Mouse (Mus musculus) mouse embryonic stem cell (cell line): ENCODE results near the gene Xdh.

Source experiments
- in situ Hi-C, 2 experiments: fragments of 300-500 bp; cut with MboI; formaldehyde crosslinking; loops; 1 replicate in 1 of 2; 3 replicates in 1 of 2; pipeline ENCODE4 v1.14.3; 2019 to 2020; ENCODE audit warnings: low sequenced_read_pairs in 2 of 2, low pct_unique_long_range_greater_than_20kb in 1 of 2, mixed read lengths in 1 of 2; ENCODE audit not compliant: unreplicated experiment in 1 of 2

Xdh gene

GRCm38 (mm10) chr17:73948039-73948438, 2.0 kb downstream of the Xdh start:
- in situ Hi-C loops, result no loop called here

GRCm38 (mm10) chr17:73946856-73947255, 3.1 kb downstream of the Xdh start:
- in situ Hi-C loops, result no loop called here

GRCm38 (mm10) chr17:73944661-73945060, 5.3 kb downstream of the Xdh start:
- in situ Hi-C loops, result no loop called here

DNA sequence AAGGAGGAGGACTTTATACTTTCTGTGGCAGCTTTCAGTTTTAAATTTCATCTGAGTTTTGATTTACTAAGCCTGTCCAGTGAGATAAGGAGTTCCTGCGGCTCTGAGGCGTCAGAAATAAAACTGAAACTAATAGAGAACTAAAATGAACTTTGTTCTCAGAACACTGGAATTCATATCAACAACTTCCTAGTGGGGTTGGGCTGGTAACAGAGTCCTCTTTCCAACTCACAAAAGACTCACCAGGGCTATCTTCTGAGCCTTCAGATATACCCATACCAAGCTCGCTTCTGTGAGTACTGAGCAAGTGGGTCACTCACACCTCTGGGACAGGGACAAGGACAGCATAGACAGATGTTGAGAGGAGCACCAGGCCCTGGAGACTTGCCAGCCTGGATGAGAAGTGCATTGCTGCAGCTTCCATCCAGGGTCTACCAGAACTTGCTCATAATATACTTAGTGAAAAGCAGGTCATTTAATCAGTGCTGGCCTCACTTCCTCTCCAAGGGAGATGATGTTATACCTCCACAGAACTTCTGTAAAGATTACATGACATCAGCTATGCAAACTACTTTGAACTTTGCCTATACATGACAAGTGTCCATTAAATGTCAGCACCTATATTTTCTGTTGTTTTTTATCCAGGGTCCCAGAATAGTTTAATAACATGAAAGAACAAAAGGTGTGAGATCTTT, 7.6 kb downstream of the Xdh start:
- in situ Hi-C loops, result no loop called here

DNA sequence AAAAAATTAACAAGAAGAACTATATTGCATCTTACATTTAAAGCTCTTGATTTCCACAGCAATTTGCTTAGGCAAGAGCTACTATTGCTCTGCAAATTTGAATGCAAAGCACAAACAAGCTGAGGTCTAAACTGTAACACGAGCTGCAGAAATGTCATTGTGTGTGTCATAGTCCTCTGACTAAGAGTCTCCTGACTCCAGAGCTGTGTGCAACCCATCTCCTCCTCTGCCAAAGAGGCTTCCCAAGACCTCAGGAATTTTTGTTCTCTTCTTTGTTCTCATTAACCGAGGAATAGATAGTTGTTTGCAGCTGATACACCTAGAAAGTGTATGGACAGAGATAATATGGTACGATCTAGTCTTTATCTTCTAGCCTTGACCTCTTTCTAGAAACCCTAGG, 8.2 kb downstream of the Xdh start:
- in situ Hi-C loops, result no loop called here

DNA sequence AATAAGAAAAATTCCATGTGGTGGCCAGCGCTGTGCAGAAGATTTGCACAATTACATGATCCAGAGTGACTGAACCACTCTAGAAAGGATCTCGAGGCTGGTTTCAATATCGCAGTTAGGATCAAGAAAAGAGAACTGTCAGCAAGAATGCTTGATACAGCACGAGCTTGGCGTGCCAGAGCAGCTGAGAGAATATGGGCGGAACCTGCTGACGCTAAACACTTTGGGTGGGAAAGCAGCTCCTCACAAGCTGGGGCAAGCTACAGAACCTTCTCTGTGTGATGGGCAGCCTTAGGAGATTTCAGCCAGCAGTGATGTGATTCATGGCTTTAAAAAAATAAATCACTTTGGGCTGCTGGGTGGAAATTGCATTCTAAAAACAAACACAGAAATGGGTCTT, 12.9 kb downstream of the Xdh start:
- in situ Hi-C loops, result no loop called here

DNA sequence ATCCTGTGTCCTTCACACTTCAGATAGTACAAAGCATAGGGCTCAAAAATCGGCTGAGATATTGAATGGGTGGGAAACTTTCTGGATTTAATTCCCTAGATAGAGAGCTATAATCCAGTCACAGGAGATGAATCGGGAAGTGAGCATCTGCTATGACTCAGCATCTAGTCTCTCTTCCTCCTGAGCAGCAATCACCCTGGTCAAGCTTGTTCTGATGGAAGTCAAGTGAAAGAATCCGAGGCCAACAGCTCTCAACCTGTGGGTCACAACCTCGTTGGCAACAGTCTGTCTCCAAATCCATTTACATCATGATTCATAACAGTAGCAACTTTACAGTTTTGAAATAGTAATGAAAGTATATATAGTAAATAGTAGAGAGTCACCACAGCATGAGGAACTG, 14.8 kb downstream of the Xdh start:
- in situ Hi-C loops, result no loop called here

DNA sequence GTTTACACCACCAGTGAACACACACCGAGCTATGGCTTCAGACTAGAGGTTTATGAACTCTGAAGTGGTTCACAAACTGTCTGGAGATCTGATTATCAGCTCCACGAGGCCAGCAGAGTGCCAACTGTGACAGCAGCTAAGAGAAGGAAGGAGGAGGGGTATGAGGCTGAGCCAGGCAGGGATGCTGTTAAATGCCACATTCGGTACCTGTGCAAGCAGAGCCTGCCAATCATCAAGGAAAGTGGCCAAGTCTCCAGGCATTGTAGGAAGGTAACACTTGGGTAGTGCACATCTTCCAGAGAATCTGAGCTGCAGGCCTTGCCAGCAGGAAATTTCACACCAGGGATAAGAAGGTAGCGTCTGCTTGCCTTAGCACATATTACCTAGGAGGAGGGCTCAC, 15.7 kb downstream of the Xdh start:
- in situ Hi-C loops, result no loop called here

DNA sequence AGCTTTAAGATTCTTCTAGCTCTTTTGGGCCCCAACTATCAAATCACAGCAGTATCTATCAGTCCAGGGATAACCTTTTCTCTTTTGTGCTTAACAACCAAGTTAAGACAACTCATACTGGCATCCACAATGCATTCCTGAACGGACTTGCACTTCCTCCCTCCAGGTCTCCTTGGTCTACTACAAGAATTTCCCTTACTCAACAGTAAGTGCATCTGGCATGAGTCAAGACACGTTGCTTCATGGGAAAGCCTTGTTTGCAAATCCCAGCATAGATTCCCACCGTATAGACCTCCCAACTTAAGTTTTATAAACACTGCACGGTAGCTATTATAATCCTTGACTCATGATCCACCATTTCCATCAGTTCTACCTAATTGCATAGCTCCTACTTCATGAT, 16.4 kb downstream of the Xdh start:
- in situ Hi-C loops, result no loop called here

DNA sequence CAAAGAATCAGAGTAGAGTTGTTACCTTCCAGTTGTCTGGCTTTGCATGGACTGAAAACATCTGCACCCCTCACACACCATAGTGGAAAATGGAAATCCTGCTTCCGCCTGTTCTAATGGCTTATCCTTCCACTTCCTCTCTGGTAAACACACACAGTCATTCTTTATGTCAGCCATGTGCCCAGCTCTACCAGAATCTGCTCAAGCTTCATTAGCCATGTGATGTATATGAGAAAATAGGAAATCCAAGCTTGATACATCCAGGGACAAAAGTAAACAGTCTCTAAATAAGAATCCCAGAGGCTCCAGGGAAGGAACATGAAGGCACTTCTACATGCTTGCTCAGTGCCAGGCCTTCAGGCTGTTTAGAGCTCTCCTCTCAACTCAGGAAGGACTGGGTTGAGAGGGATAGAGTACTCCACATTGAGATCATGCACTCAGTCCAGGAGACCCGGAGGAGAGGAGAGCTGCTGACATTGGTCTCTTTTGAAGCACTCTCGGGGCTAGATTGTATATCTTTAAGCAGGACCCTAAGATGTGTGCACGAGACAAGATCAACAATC, 17.4 kb downstream of the Xdh start:
- in situ Hi-C loops, result no loop called here

DNA sequence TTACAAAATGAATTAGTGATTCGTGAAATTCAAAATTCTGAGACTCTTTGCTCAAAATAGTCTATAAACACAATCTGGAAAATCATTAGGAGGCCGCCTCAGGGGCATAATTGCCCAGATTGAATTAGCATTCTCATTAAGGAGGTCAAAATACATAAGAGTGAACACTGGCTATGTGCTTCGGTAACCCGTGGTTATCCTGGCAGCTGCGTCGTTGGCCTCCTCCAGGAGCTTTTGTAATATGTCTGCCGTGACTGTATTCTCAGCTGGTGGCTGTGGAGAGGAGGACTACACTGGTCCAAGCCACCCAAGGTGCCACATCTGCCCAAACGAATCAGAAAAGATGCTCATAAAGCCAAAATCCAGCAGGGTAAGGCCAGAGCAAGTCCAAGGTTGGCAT, 30.5 kb downstream of the Xdh start:
- in situ Hi-C loops, result no loop called here

- in situ Hi-C loops, result no loop called here
Observed at GRCm38 (mm10) chr17:73918944-73919381, 31.0 kb downstream of the Xdh start.

- in situ Hi-C loops, result no loop called here
Observed at GRCm38 (mm10) chr17:73918138-73918537, 31.9 kb downstream of the Xdh start.

GRCm38 (mm10) chr17:73917713-73918112, 32.3 kb downstream of the Xdh start:
- in situ Hi-C loops, result no loop called here

DNA sequence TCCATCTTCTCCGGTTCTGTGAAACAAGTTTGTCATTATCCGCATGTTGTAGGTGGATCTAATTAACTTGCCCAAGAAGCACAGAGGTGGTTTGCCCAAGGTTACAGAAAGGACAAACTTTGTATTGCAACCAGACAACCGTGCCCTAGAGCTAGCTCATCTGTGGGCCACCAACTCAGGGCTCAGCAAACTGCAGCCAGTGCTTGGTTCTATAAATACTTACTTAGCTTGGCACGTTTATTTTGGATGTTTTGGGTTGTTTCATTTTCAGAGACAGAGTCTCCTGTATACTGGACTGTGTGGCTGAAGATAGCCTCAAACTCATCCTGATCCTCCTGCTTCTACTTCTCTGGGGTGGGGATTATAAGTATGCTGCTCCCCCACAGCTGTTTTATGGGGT, 35.3 kb downstream of the Xdh start:
- in situ Hi-C loops, result no loop called here

- in situ Hi-C loops, result no loop called here
Observed at GRCm38 (mm10) chr17:73906076-73906475, 43.9 kb downstream of the Xdh start.

DNA sequence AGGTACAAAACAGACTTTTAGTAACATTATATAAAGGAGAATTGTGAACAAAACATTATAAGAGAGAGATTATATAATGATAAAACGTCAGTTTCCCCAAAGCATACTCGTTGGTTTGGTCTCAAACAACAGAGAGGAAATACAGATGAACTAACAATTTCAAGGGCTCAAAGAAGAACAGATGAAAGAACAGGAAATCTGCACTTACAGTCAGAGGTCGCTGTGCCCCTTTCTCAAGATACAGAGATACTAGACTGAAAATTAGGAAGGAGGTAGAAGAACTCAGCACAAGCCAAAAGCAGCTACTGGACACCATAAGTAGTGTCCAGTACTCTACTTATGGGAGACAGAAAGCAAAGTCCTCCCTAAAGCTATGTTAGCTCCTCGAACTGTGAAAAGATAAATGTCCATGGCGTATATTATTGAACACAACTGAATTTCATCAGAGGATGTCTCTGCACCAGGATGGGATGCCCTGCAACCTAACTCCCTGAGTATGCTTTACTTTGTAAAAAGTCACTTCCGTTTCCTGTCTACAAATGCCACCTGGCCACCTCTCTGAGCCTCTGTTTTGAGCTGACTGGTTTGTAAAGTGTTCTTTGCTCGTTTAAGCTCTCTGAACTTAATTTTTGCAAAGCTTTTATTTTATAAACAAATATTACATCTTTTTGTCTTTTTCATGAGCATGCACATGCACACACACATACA, 44.8 kb downstream of the Xdh start:
- in situ Hi-C loops, result no loop called here

DNA sequence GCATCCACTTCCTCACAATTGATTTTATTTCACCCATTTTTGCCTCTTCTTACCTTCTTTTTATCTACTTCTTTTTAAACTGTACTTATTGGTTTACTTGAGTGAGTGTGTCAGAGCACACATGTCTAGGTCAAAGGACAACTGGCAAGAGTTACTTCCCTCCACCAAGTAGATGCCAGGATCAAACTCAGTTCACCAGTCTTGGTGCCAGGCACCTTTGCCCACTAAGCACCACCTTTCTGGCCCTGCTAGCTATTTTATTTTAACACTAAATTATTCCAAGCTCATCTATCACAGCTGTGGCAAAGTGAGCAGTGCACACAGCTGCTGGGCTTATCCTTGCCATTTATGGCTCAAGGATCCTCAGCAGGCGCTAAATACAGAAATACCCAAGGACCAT, 46.9 kb downstream of the Xdh start:
- in situ Hi-C loops, result no loop called here

- in situ Hi-C loops, result no loop called here
Observed at GRCm38 (mm10) chr17:73902234-73902636, 47.8 kb downstream of the Xdh start.

GRCm38 (mm10) chr17:73894399-73894798, 55.6 kb downstream of the Xdh start:
- in situ Hi-C loops, result loop anchor here in 1 of 2 experiments (25.0 kb wide), 1 partner anchor 582 kb away; no protein-coding TSS in a partner anchor
